Mouse (Mus musculus): ENCODE data around the gene Cars. TPM values are rescaled to one million over a fixed set of nuclear protein-coding genes. Genes with fewer than 3 reads are reported as not detected.

The Cars gene
- polyA plus RNA-seq, 1 experiment from 2014 or later = 59.6 TPM

DNA sequence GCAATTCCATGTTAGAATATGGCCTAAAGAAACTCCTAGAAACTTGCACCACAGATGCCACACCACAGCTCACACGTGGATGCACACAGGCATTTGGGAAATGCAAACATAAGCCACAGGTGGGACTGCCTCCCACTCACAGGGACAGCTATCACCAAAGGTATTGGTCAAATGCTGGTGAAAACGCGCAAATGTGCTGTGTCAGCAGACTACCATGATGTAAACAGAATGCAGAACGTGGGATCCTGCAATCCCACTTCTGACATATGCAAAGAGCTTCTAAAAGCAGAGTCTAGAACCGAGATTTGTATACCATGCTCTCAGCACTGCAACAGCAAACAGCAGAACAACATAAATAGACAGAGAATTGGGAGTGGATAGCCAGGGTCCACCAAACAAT, 16.9 kb downstream of the Cars start:
- H3K9me3 ChIP-seq = no peaks in the 10 kb centered on the region
- no peak for ATAC-seq (ENCODE audit: insufficient number of reproducible peaks, insufficient read depth, low FRiP score, low TSS enrichment, low read depth)
- H3K9ac ChIP-seq (replicated peaks) = no peak overlapping the region
- H3K4me1 ChIP-seq (replicated peaks) = no peaks in the 10 kb centered on the region
- H3K36me3 ChIP-seq = peaks cover 92% of the 10 kb centered on the region
- no peak overlapping the region for H3K4me2 ChIP-seq
- H3K4me3 ChIP-seq (replicated peaks) = no peak overlapping the region
- no peak overlapping the region for H3K27ac ChIP-seq
- WGBS = 91% methylated on average over 5 of the region's 5 CpGs
- no peaks in the 10 kb centered on the region for H3K27me3 ChIP-seq

DNA sequence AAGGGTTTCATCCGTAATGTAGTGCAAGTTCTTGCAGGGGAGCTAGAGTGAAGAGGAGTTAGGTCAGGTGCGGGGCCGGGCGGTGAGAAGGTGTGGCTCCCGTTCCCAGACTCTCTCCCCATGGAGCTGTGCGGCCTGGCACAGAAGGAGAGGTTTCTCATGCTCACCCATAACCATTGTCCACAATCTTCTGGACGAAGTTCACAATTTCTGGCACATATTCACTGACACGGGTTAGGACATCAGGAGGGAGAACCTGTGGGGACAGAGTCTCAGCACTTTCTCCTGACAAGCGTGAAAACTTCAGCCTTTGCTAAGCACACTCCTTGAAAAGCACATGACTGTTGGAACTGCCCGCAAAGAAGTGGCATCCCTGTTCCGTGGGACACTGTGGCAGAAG, 24.1 kb downstream of the Cars start:
- 89% methylated on average over 11 of the region's 11 CpGs for WGBS
- ATAC-seq (ENCODE audit: insufficient number of reproducible peaks, insufficient read depth, low FRiP score, low TSS enrichment, low read depth) = no peak
- H3K27me3 ChIP-seq = no peaks in the 10 kb centered on the region
- peaks cover 97% of the 10 kb centered on the region for H3K36me3 ChIP-seq
- no peak overlapping the region for H3K9ac ChIP-seq (replicated peaks)
- H3K9me3 ChIP-seq = no peaks in the 10 kb centered on the region
- no peak overlapping the region for H3K4me2 ChIP-seq
- no peak overlapping the region for H3K4me3 ChIP-seq (replicated peaks)
- H3K4me1 ChIP-seq (replicated peaks) = no peaks in the 10 kb centered on the region
- H3K27ac ChIP-seq = no peak overlapping the region

DNA sequence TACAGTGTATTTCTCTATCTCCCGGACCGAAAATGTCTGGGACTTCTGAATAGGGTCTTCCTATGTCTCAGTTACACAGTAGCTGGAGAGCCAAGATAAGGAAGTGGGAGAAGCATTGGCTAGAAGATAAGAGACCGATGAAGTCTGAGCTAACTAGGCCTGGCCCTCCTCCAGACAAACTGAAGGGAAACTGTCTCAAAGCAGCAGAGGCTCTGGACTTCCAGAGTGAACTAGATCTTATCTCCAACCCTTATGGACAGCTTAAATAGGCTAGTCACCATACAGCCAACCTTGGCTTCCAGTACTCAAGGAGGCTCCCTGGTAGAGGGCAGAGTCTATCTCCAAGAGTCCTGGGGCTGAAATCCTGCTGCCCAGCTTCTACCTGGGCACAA, 34.2 kb downstream of the Cars start:
- no peak for ATAC-seq (ENCODE audit: insufficient number of reproducible peaks, insufficient read depth, low FRiP score, low TSS enrichment, low read depth)
- no peaks in the 10 kb centered on the region for H3K27me3 ChIP-seq
- no peak overlapping the region for H3K27ac ChIP-seq
- peaks cover 98% of the 10 kb centered on the region for H3K36me3 ChIP-seq
- no peak overlapping the region for H3K9ac ChIP-seq (replicated peaks)
- H3K9me3 ChIP-seq = no peaks in the 10 kb centered on the region
- H3K4me3 ChIP-seq (replicated peaks) = no peak overlapping the region
- no peak overlapping the region for H3K4me2 ChIP-seq
- WGBS = 96% methylated on average over 3 of the region's 3 CpGs
- no peaks in the 10 kb centered on the region for H3K4me1 ChIP-seq (replicated peaks)

DNA sequence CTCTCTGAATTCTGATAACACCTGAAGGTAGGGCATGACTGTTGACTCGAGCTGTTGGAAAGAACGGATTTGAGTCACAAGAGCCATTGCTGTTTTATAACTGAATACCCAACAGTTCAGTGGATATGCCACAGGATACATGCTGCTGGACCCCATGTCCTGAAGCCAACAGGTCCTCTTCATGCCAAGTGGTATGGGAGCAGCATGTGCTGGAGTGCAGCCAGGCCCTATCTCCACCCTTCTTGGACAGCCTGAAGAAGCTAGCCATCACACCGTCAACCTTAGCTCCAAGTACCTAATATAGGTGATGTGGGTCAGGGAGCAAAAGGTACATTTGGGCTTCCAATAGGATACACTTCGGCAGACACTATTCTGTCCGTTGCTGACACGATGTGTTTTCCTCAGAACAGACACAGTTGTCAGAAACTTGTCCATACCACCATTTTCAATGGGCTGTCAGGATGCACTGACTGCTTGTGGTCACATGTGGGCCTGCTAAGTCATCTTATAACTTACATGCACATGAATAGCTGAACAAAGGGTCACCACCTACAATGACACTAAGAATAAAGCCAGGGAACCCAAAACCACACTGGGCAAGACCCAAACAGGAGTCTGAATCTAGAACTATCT, 34.8 kb downstream of the Cars start:
- H3K4me3 ChIP-seq (replicated peaks) = no peak overlapping the region
- no peak overlapping the region for H3K4me2 ChIP-seq
- H3K4me1 ChIP-seq (replicated peaks) = no peaks in the 10 kb centered on the region
- 90% methylated on average over 6 of the region's 6 CpGs for WGBS
- H3K27ac ChIP-seq = no peak overlapping the region
- H3K9ac ChIP-seq (replicated peaks) = no peak overlapping the region
- no peaks in the 10 kb centered on the region for H3K9me3 ChIP-seq
- H3K36me3 ChIP-seq = peaks cover 98% of the 10 kb centered on the region
- no peak for ATAC-seq (ENCODE audit: insufficient number of reproducible peaks, insufficient read depth, low FRiP score, low TSS enrichment, low read depth)
- no peaks in the 10 kb centered on the region for H3K27me3 ChIP-seq

DNA sequence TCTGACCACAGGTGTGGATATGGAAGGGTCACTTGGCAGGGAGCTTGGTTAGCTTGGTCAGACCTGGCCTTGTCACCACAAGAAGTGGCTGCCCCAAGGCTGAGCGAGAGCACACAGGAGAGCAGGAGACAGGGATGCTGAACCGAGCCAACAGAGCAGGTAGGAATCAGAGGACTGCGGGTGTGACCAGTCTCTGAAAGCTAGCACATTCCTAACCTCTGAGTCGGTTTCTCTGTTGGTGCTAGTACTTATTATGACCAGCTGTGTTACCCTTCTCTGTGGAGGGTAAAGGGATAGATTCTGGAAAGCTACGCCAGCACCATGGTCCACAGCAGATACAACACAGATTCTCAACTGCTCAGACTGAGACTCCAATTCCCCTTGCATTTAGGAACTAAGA, 36.1 kb downstream of the Cars start:
- Histone ChIP-seq H3K9me3 (no peaks in the 10 kb centered on the region), H3K4me3 (replicated peaks) (no peak overlapping the region), H3K27me3 (no peaks in the 10 kb centered on the region), H3K36me3 (peaks cover 98% of the 10 kb centered on the region), H3K27ac (no peak overlapping the region), H3K4me1 (replicated peaks) (no peaks in the 10 kb centered on the region), H3K9ac (replicated peaks) (no peak overlapping the region), H3K4me2 (no peak overlapping the region)
- ATAC-seq (ENCODE audit: insufficient number of reproducible peaks, insufficient read depth, low FRiP score, low TSS enrichment, low read depth) = no peak
- WGBS = 90% methylated on average over 5 of the region's 5 CpGs

- H3K36me3 ChIP-seq = peaks cover 86% of the 10 kb centered on the region
- no peak overlapping the region for H3K9ac ChIP-seq (replicated peaks)
- WGBS = 94% methylated on average over 7 of the region's 7 CpGs
Measured at GRCm38 (mm10) chr7:143557616-143558015, 42.3 kb downstream of the Cars start.

DNA sequence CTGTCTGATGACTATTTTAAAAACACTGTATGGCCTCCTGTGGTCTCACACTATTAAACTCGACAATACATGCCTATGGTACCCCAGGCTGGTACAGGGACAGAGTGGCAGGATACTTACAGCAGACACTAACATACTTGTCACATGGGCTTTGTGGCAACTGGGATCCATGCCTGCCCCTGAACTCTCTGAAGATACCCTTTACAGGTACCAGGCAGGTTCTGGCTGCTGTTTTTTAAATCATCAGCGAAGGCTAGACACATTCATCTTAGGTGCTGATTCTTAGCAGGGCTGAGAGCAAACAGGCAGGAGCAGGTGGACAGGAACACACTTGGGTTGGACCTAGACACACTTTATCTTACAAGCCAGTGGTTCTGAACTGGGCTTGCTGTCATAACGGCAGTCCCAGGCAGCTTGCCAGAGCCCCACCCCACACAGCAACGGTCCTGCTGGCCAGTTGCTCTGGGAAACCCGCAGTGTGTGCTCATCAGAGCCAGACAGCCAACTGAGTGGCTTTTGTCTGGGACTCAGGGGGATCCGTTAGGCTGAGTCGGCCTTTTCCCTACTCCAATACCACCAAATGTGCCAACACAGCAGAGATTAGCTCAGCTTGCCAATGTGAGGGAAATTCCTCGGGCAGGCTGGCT, 42.8 kb downstream of the Cars start:
- no peaks in the 10 kb centered on the region for H3K27me3 ChIP-seq
- no peaks in the 10 kb centered on the region for H3K9me3 ChIP-seq
- no peak for ATAC-seq (ENCODE audit: insufficient number of reproducible peaks, insufficient read depth, low FRiP score, low TSS enrichment, low read depth)
- peaks cover 81% of the 10 kb centered on the region for H3K36me3 ChIP-seq
- no peak overlapping the region for H3K4me3 ChIP-seq (replicated peaks)
- H3K27ac ChIP-seq = no peak overlapping the region
- no peak overlapping the region for H3K4me2 ChIP-seq
- H3K4me1 ChIP-seq (replicated peaks) = no peaks in the 10 kb centered on the region
- H3K9ac ChIP-seq (replicated peaks) = no peak overlapping the region
- WGBS = 93% methylated on average over 8 of the region's 8 CpGs

More at GRCm38 (mm10) chr7:143557616-143558015, 42.3 kb downstream of the Cars start:
- Histone ChIP-seq H3K27ac (no peak overlapping the region), H3K9me3 (no peaks in the 10 kb centered on the region), H3K4me2 (no peak overlapping the region), H3K27me3 (no peaks in the 10 kb centered on the region), H3K4me3 (replicated peaks) (no peak overlapping the region), H3K4me1 (replicated peaks) (no peaks in the 10 kb centered on the region)
- no peak for ATAC-seq (ENCODE audit: insufficient number of reproducible peaks, insufficient read depth, low FRiP score, low TSS enrichment, low read depth)

DNA sequence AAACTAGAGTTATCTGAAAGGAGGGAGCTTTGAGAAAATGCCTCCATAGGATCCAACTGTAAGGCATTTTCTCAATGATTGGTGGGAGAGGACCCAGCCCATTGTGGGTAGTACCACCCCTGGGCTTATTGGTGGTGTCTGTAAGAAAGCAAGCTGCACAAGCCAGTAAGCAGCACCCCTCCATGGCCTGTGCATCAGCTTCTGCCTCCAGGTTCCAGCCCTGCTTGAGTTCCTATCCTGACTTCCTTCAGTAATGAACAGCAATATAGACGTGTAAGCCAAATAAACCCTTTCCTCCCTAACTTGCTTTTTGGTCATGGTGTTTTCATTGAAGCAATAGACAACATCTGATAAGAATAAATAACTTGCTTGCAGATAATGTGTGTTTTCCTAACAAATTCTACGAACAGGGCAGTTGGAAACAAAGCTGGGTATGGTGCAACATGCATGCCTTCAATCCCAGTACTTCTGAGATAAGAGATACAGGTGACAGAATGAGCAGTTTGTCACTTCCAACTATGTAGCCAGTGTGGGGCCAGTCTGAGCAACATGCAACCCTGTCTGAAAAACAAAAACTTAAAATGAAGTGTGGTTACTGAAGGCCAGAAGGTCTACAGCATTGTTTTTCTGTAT, 50.2 kb downstream of the Cars start:
- Histone ChIP-seq H3K9me3 (no peaks in the 10 kb centered on the region), H3K9ac (replicated peaks) (peak overlapping the region; percentile 73), H3K27me3 (no peaks in the 10 kb centered on the region), H3K4me1 (replicated peaks) (peaks cover 28% of the 10 kb centered on the region), H3K27ac (peak overlapping the region; percentile 94), H3K4me2 (peak overlapping the region; percentile 80), H3K4me3 (replicated peaks) (peak overlapping the region; percentile 94), H3K36me3 (peaks cover 18% of the 10 kb centered on the region)
- 37% methylated on average over 2 of the region's 2 CpGs for WGBS
- peak; percentile 21; the same call in 1 of the 2 replicates for ATAC-seq (ENCODE audit: insufficient number of reproducible peaks, insufficient read depth, low FRiP score, low TSS enrichment, low read depth)

DNA sequence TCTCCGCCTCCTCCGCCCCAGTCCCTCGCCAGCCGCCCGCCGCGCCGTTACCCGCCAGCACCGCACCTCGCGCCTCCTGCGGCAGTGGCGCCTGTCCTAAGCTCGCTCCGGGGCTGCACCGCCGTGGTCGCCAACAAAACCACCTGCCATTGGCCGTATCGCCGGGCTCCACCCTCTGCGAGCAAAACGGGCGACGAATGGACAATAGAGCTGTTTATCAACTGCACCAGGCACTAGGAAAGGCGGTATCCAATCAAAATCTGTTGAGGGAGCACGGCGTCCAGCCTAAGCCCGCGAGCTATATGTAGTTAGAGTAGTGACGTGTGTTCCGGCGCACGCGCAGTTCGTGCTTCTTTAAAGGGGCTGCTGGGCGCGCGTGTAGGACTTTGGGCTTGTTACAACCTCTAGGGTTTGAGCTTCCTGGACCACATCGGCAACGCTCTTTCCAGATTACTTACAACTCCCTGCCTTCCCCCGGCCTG, 50.9 kb downstream of the Cars start, which contains the start of gene Nap1l4:
Nap1l4 (minus strand) TSS at position 131 of the 482 bp plus-strand sequence.
- Histone ChIP-seq H3K27ac (peak within 1 kb of the TSS; percentile 94), H3K9me3 (no peaks in the 10 kb centered on the region), H3K9ac (replicated peaks) (peak within 1 kb of the TSS; percentile 94), H3K27me3 (no peaks in the 10 kb centered on the region), H3K4me1 (replicated peaks) (peaks cover 28% of the 10 kb centered on the region), H3K36me3 (peaks cover 11% of the 10 kb centered on the region), H3K4me2 (peak within 1 kb of the TSS; percentile 80), H3K4me3 (replicated peaks) (peak within 1 kb of the TSS; percentile 94)
- WGBS = under 1% methylated on average over 43 of the region's 43 CpGs
- peak; percentile 99 for ATAC-seq (ENCODE audit: insufficient number of reproducible peaks, insufficient read depth, low FRiP score, low TSS enrichment, low read depth)

- no peaks in the 10 kb centered on the region for H3K9me3 ChIP-seq
- peak overlapping the region; percentile 94 for H3K4me3 ChIP-seq (replicated peaks)
- WGBS = under 1% methylated on average over 63 of the region's 63 CpGs
- H3K36me3 ChIP-seq = peaks cover 10% of the 10 kb centered on the region
- ATAC-seq (ENCODE audit: insufficient number of reproducible peaks, insufficient read depth, low FRiP score, low TSS enrichment, low read depth) = peak; percentile 79
- no peaks in the 10 kb centered on the region for H3K27me3 ChIP-seq
- peak overlapping the region; percentile 79 for H3K4me2 ChIP-seq
- peak overlapping the region; percentile 94 for H3K27ac ChIP-seq
- peaks cover 33% of the 10 kb centered on the region for H3K4me1 ChIP-seq (replicated peaks)
- H3K9ac ChIP-seq (replicated peaks) = peak overlapping the region; percentile 94
Measured at GRCm38 (mm10) chr7:143548231-143548961, 51.5 kb downstream of the Cars start.

DNA sequence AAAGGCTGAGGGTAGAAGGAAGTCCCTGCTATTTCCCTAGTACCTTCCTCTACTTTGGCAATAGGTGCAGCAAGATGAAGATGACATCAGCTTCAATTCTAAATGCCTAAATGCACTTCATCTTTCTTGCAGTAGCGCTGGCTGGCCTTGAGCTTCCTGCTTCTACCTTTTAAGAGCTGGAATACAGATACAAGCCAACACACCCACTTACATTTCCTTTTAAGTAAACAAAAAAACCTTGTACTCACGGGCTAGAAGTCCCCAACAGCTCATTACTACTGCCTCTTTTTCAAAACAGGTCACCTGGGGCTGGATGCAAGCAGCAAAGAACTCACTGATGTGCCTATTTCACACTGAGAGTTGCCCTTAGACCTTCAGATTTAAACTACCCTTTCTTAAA, 53.3 kb downstream of the Cars start:
- peaks cover 10% of the 10 kb centered on the region for H3K36me3 ChIP-seq
- H3K4me3 ChIP-seq (replicated peaks) = no peak overlapping the region
- 67% methylated on average over 2 of the region's 2 CpGs for WGBS
- no peaks in the 10 kb centered on the region for H3K27me3 ChIP-seq
- peak overlapping the region; percentile 79; the same call in 1 of the 2 replicates for H3K4me2 ChIP-seq
- no peaks in the 10 kb centered on the region for H3K9me3 ChIP-seq
- 0 out of 2 replicates have a peak overlapping the region, but pooled peaks have one; percentile 4 for H3K9ac ChIP-seq (replicated peaks)
- ATAC-seq (ENCODE audit: insufficient number of reproducible peaks, insufficient read depth, low FRiP score, low TSS enrichment, low read depth) = no peak
- peaks cover 33% of the 10 kb centered on the region for H3K4me1 ChIP-seq (replicated peaks)
- H3K27ac ChIP-seq = no peak overlapping the region
